Mouse (Mus musculus) ES-Bruce4 (cell line): ENCODE data around the gene Cdc14b.

Experiments
- CTCF ChIP-seq: IDR thresholded peaks from one replicate; pipeline ENCODE4 v1.8.1; 2011; ENCODE audit warnings: low read depth, low read length
- EP300 ChIP-seq: IDR thresholded peaks from 2 replicates; pipeline ENCODE4 v1.6.1; 2011; ENCODE audit warnings: low read depth, low read length; ENCODE audit not compliant: insufficient read depth
- POLR2A ChIP-seq: IDR thresholded peaks from one replicate; pipeline ENCODE4 v1.8.1; 2011; ENCODE audit warnings: low read length; ENCODE audit not compliant: insufficient read depth

- TF ChIP-seq CTCF (no peak), POLR2A (no peak), EP300 (no peak)
These were observed 32.4 kb downstream of the Cdc14b start for GRCm38 (mm10) chr13:64242721-64243120.
